Mouse (Mus musculus) ES-CJ7 (cell line): ENCODE measurements at regions not wholly inside any gene's neighbourhood (a gene's known extent, or its start where the extent isn't known, plus 50 kb on each side); places are given as distances from the start of the nearest gene placed in this dataset.

Experiments
- DNase-seq: peaks from one replicate; pipeline ENCODE4 v3.0.0; 2011; ENCODE audit warnings: low read depth, low spot score

DNA sequence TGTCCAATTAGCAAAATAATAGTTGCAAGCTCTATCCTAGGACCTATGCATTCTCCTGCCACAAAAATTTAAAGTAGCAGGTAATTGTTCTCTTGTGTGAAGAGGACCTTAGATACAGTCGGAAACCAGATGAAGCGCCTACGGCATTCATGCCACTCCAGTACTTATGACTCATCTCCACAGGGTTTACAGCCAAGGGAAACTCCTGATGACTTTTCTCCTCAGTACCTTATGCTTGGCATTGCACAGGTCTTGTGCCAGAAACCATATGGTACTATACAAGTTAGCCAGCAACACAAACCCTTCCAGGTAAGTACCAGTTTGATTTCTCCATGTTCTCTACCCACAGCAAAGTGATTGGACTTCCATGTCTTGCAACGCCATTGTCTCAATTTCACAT lies 606.3 kb upstream of the Dmac1 start:
- DNase-seq = no peak

DNA sequence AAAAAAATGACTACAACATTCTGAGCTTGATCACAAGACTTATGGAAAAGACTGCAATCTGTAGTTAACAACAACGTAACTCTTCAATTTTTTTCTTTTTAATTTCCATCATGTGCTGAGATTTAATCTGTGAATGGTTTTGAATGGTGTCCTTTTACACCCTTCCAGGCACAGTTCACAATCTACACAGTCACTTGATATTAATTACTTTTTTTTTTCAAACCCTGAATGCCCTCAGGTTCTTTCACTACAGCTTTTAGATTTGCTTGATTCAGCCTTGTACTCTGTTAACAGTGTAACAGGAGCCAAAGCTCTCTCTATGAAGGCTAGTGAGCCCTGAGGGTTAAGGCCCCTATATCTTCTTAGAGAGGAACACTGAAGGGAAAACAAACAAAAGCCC lies 591.7 kb upstream of the Dmac1 start:
- DNase-seq = no peak

DNA sequence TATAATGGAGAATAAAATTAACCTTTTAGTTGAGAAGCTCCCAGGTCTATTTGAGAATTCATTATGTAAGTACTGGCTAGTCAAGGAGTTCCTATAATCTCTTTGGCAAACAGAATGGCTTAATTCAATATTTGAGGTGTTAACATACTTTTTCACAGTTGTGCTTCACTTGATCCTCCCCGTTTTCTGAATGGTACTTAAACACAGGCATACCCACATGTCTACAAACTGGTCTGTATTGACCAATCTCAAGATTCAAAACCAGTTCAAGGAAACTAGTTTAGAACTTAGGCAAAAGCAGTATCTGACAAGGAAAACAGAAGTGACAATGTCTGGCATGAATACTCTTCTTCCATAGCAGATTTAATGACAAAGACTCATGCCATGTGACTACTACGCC lies 583.0 kb upstream of the Dmac1 start:
- DNase-seq = no peak

DNA sequence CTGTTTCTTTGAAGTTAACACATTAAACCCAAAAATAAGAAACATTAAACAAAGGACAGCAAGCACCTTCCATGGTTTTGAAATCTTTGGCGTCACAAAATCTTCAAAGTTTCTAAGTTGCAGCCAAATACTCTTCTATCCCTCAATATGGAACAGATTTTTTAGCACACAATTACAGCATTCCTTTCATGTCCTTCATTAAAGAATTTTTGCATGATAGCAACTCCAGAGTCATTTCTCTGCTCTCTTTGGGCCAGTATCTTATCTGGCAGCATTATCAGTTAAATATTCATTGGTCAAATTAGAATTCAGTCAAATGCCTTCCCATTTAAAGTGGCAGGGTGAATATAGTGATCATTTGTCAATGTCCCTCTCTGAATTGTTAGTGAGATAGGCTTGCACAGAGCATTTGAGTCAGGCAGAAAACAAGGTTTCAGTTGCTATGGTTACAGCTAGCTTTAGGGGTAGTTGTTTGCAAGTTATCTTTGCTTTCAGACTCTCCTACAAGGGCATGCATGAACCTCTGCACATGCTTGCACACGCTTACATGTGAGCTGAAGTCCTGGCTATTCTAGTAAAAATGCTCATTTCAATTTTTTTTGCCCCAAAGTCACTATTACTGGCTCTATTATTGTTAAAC lies 579.8 kb upstream of the Dmac1 start:
- no peak for DNase-seq

DNA sequence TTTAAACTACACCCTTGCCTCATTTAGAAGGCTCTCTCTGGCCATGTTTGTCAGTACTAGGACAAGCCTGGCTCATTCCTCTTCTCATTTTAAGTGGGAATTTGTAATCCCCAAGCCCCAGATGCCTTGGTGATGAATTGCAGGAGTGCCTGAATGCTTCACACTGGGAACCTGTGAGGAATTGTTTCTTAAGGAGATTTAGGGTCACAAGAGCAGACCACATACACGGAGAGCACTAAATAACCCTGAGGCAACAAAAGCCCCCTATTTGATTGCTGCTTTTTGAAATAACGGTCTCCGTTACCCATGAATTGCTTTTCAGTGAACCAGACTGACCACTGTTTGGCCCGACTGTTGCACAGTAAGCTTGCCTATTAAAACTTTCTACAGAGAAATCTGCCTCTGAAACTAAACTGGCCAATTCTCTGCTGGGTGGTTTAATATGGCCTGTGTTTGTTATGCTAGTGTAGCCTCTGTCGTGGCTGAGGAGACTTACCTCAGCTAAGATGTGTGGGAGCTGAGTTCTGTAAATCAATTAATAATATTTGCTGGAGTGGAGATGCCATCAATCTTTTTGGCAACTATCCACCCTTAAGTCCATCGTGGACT lies 577.7 kb upstream of the Dmac1 start:
- no peak for DNase-seq

DNA sequence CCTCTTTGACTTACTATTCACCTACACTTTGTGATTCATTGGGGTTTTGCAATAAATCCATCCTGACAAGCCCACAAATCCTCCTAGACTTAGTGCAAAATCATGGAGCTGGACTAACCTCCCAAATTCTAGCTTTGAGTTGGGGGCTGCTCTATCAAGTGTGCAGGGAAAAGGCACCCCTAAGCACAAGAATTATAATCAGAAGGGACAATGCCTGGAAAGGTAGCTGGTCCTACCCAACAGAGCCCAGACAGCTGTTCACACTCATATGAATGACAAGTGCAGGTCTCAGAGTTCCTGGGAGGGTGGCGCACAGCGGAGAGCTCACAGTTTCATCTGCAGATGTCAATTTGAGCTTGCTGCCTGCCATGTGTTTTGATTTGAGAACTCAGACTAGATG lies 572.2 kb upstream of the Dmac1 start:
- DNase-seq = no peak

DNA sequence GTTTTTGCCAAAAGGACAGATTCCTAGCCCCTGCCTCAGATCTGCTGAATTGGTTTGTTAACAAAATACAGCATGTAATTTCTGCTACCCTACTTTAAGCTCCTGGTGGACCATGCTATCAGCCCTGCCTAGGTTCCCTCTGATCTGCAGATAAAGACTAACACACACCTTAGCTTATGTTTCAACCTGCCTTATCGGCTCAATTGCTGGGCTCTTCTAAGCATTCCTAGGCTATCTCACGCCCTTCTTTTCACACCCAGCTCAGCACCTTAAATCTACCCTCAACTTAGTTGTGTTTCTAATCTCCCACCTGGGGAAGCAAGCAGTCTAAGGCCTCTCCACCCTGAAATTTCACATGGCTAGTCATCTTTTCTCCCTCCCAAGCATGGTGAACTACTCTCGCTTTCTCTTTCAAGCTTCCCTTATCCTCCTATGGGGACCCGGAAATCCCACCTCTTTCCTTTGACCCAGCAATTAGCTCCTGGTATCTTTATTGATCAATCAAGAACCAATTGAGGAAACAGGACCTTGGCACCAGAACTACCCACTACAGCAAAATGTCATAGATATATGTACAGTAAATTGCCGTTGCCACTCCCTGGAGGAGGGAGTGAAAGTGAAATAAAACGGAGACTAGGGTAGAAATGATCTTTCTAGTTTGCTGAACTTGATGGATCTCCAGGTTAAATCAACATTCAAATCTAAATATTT lies 569.7 kb upstream of the Dmac1 start:
- DNase-seq = no peak

DNA sequence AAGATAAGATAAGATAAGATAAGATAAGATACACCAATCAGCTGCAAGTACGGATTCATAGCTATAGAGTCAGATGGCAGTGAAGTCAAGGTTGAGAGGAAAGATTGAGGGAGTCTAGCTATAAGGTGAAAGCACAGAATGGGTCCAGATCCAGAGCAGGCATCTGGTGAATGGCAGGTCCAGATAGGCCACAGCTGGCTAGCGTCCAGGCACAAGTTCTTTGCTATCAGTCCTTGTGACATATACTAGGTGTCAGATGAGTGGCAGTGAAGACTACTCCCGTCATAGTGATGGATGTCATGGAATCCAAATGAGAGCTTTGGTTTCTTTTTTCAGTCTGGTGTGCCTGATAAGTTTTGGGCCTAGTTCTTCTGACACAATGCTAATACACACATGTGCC lies 566.9 kb upstream of the Dmac1 start:
- no peak for DNase-seq

DNA sequence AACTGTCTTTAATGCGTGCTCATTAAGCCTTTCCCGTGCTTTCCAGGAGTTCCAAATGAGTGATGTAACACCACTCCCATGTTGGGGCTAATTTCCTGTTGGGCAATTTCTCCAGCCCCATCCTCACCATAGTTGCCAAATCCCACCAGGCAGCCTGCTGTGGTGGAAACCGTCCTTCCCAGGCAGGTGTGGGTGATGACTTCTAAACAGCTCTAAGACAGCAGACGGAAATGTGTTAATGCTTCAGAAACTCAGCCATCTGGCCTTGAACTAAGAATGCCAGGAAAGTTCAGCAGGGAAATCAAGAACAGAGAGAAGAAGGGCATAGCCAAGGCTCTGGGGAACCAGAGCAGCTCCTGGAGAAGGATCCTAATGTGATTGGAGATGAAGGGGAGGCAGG lies 560.5 kb upstream of the Dmac1 start:
- DNase-seq = no peak

DNA sequence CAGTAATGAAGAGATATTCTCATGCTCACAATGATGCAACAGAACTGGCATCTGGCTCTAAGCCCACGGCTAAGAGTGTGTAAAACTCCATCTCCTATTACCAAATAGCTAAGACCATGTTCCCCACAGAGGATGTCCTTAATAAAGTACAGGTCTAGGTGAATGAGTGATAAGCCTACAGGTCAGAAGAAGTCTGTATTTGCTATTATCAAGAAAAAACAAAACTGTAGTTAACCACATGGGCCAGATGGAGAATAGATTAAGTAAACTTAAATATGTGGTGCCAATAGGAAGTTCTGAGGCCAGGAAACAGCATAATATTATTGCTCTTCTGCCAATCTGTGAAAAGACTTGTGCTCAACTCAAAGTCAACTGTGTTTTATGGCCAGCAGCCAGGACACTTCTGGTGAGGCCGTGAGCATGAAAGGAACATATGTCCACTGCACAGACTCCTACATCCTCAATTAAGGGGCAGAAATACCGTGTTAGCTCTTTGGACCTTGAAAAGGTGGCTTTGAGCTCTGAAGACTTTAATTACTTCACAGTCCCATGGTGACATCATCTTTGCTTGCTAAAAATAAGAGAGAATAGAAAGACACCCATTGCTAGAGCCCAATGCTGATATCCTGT lies 549.1 kb upstream of the Dmac1 start:
- DNase-seq = no peak

DNA sequence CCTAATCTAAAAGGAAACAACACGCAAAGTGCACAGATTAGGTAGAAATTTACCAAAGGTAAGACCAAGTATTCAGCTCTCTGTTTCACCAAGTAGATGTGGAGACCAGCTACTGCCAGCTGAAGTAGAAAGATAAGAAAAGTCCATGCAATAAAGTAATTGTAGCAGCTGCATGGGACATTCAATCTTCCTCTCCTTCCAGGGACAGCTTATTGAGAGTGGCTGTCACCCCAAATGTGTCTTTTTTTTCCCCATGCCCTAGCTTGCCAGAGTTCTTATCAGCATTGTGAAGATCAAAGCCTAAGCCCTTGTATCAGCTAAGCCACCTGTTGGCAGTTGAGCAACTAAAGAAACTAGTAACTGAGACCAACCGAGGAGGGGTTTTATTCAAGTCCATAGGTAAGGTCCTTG lies 541.1 kb upstream of the Dmac1 start:
- DNase-seq = no peak

DNA sequence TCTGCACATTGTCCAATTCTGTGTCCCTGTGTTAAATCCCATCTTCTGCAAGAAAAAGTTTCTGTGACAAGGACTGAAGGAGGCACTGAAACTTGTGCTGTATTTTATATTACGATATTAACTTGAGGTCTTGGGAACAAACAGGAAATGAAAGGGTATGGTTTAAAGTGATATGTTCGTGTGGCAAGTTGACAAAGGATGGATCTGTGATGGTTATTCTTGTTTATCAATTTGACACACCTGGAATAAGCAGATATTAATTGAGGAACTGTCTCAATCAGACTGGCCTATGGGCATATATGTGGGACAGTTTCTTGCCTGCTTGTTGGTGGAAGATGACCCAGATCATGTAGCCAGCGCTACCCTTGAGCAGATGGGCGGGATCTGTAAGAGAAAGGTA lies 537.9 kb upstream of the Dmac1 start:
- no peak for DNase-seq

DNA sequence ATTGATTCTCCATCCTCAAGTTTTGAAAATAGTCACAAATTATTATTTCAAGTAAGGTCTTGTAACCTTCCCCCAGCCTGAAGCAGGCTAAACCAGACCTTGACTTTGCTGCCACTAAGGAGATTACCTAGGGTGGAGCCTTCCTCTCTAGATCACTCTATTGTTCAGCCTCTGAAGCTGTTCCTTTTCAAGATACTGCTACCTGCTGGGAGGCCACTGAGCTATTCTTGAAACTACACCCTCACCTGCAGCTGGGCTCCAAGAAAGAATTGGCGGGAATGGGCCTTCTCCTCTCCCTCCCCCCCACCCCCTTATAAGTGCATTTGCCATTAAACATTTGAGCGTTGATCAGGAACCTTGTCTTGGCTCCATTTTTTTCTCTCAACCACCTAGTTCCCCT lies 534.2 kb upstream of the Dmac1 start:
- DNase-seq = peak; percentile 94

DNA sequence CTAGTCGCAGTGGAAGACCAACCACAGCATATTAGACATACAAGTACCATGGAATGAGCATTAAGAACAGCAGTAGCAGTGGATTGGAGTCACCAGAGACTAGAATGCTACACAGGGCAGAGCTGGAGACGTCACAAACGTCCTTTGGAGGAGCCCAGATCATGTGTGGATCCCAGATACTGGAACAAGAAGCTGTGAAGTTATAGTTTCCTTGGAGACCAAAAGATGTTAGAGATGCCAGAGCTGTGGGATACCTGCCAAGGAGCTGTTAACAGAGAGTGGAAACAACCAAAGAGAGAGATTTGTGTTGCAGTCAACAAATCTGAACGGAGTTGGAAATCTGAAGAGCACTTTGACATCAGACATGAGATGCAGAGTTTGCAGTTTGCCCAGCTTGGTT lies 523.8 kb upstream of the Dmac1 start:
- no peak for DNase-seq

DNA sequence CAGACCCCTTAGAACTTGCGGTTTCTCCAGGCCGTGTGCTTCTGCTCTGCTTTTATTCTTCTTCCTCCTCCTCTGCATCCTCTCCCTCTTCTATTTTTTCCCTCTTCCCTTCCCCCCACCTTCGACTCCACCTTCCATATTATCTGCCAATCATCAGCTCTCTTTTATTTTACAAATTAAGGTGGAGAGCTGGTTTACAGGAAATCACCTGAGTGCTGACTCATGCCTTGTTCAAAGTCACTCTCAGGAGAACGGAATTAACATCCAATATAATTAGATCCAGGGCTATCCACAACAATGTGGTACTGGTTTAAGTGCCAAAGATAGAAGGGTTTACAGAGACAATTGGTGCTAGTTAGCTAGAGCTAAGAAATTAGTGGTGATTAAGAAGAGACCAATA lies 523.1 kb upstream of the Dmac1 start:
- peak; percentile 64 for DNase-seq

DNA sequence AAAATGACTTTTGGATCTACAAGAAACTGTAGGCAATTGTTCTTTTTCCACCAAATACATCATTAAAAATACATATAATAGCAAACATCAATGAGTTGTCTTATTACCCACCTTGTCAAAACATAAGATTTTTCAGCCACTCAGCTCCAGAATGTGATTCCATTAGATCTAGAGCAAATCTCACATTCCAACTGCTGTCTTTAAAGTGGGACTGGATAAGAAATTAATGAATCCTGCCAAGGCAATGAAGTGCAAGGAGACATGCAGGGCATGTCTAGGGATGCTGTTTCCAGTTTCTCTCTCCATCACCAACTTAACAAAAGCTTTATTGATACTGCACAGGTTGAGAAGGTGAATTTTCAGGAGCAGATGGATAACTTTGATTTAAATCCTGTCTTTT lies 513.7 kb upstream of the Dmac1 start:
- no peak for DNase-seq

DNA sequence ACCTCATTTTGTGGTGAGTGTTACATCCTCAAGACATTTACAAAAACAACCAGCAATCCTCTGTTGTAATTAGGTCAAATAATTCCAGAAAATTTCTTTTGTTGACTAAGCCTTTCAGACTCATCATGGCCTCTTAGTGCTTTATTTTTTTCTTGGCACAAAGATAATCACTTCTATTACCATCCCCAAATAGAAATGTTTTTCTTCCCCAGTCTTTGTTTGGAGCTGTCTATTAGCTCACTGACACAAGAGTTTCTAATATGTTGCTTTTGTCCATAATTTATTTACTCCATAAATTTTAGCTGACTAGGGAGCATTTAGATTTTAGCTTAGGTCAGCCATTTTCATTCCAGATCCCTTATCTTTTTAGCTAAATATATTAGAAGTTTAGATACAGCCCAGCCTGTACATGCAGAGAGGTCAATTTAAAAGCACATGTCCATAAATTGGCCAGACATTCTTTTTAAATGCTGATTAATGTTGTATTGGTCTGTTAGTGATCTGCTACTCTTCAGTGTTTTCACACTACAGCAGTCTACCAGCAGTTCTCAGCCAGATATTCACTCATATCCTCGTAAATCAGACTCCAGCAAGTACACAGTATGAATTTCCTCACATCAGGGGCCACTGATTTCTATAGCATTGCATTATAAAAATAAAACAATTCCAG lies 513.0 kb upstream of the Dmac1 start:
- DNase-seq = no peak

DNA sequence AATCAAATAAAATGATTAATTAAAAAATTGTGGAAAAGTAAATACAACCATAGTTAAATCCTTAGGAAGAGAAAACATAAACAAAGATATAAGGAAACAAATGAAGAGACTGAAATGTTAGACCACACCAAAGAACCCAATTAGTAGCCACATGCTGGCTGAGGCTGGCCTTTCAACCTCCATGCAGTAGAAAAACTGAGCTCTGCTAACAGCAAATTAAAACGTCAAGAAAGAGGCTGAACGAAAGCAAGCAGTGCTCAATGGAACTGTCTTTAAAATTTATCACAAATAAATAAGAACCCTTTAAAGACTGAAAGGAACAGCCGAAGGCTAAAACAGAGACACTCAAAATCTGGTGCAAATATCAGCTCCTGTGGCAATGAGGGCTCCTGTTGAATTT lies 509.3 kb upstream of the Dmac1 start:
- DNase-seq = no peak

DNA sequence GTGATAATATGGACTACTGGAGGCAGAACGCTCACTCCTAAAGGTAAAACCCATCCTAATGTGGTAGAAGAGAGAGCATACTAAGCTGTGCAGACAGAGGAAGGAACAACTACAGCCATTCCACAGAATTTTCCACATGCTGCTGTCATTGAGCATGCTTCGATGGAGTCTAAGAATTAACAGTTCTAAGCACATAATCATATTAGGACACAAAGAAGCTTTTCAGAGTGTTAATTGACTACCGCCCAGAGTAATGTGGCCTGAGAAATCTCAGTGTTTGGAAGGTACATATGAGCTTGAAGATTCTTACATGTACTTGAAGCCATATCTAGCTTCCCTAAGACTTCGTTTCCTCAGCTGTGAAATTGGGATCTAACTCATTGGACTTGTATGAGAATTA lies 508.3 kb upstream of the Dmac1 start:
- DNase-seq = no peak

DNA sequence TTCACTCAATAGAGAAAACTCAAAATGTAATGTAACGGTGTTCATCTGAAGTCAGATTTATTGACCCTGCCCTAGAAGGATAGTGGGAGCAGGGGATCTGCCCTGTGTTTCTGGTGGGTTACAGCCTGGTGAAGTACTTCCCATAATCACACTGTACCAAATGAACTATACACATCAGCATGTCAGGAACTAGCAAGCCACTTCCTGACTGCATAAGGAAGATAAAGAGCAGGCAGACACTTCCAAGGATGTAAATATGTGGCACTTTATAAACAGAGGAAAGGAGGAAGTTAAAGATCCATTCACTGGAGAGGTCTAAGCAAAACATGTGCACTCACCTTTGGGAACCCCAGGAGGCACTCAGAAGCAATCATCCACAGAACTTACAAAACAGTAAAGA lies 501.4 kb upstream of the Dmac1 start:
- DNase-seq = no peak

DNA sequence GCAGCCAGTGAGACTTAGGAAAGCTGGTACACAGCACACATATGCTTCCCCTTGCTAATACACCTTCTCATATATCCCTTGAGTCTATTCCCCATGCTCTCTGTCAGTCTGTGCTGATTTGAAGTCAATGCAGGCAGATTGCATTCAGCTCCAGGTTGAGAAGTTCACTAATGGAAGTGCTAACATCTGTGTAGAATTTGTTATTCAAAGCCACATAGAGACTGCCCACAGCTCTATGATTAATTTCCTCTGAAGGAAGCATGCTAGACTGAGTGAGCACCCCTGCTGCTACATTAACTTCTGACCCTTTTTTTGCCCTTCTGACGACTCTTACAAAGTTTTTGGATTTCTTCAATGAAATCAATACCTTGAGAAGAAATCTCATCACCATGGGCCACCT lies 486.0 kb upstream of the Dmac1 start:
- DNase-seq = no peak

DNA sequence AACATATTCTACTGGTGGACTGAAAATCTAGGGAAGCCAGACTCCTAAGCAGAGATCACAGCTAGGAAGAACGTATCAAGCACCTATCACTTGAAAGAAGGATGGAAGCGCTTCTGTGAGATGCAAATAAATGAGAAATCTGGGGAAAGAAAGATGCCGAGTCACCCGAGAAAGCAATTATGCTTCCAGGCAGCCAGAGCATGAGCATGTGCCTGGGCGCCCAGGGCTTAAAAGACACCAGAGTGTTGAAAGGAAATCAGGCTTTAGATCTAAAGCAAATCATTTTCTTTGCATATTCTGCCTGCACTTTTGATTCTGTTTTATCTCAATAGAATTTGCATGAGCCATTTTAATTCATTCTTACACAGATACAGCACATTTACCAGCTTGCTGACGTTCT lies 466.5 kb upstream of the Dmac1 start:
- no peak for DNase-seq
